Mouse (Mus musculus) heart, postnatal 4 days (tissue): ENCODE data around the gene Parp2. TPM values are rescaled to one million over a fixed set of nuclear protein-coding genes. Genes with fewer than 3 reads are reported as not detected.
"Not testable (repeated sequence)": the region's sequence is repeated elsewhere in the genome, so short reads cannot be mapped to it uniquely, and the experiment has no call there.

ENCODE experiments used
- DNase-seq: peaks from one replicate; pipeline ENCODE4 v3.0.0; 2021
- total RNA-seq, 2 experiments: library from RNA; stranded (reverse); gene quantifications; 2 replicates each; pipeline ENCODE4 v1.2.3; 2021

Gene Parp2
- 10 to 100 TPM; 25.5 to 26.8 TPM for total RNA-seq

DNA sequence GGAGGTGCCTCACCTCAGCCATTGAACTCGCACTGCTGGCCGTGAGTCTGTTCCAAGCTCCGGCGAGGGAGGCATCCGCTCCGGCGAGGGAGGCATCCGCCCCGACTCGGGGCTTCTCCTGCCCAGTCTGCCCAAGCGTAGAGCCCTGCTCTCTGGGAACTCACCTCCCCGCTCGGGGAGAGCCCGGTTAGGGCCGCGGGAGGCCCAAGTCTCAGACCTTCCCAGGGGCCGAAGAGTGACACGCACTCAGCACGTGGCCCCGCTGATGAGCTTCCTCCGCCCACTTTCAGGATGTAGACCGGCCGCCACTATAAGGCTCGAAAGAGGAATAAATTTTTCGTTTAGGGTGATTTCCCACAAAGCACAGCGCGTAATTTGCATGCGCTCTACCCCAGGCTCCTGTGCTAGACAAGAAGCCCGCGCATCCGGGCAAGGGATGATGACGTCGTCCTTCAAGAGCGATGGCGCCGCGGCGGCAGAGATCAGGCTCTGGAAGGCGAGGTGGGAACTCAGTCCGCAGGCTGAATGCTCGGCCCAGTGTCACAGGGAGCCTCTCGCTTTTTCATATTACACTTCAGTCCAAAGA, at the start of gene Parp2, which contains the start of gene Ccnb1ip1:
Gene Parp2 (plus strand): TSS at position 355 of the 586 bp plus-strand sequence.
Gene Ccnb1ip1 (minus strand): TSS at position 246 of the 586 bp plus-strand sequence.
- DNase-seq, result peak; percentile 99

DNA sequence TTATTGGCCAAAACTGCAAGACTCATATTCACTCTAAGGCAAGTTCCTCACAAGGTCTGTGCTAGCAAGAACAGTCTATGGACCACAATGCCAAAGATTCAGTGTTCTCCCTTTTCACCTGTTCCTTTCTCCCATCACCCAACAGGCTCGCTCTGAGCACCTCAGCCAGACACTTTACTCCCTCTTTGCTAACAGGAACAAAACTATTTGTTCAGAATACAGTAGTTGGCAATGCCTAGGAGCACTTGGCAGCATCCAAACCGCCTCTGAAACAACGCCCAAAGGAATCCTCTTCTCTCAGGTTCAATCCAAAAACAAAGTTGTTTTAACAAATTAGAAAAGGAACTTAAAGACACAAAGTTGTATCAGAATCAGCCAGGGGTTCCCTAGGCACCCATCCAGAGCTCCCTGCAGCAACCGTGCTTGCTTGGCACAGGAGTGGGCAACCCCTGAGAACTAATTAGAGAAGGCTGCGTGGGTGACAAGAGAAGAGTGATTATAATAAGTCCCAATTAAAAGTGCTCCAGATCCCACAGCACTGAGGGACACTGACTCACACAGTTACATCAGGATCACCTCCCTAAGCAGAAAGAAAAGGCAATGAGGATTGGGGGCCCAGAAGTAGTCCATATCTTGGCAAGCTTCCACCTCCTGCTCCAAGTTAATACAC, 49.1 kb upstream of the Parp2 start:
- DNase-seq, result no peak

DNA sequence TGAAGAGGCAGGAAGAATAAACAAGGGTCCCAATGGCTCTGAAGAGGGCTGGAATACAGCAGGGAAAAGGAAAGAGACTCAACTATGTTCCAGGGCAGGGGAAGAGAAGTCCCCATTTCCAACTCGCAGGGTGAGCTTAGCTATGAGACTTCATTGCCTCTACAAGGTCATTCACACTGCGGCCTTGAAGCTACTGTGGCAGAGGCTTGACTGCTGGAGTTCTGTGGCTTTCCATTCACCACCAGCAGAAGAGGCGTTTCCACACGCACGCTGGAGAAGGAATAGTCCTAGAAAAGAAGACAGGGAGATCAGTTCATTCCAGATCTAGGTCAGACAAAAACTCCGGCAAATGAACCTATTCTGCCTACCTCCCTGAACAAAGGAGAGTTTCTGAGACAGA, 41.9 kb upstream of the Parp2 start:
- no peak for DNase-seq

DNA sequence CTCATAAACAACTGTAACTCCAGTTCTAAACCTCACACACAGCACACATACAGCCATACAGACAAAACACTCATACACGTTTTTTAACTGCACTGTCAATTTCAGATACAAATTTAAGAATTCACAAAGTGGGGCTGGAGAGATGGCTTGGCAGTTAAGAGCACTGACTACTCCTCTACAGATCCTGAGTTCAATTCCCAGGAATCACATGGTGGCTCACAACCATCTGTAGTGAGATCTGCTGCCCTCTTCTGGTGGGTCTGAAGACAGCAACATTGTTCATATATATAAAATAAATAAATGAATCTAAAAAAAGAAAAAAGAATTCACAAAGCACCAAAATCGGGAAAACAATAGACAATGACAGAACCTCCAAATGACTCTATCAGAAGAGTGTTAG, 36.3 kb upstream of the Parp2 start:
- DNase-seq, result no peak

DNA sequence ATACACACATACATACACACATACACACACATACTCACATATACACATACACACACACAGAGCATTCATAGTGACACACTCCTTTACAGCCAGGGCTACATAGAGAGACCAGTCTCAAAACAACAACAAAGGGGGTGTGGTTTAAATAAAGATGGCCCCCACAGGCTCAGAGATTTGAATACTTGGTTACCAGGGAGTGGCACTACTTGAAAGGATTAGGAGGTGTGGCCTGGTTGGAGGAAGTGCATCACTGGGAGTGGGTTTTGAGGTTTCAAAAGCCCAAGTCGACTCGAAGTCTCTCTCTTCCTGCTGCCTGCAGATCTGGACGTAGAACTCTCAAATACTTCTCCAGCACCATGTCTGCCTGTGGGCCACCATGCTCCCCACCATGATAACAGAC, 25.5 kb upstream of the Parp2 start:
- no peak for DNase-seq

DNA sequence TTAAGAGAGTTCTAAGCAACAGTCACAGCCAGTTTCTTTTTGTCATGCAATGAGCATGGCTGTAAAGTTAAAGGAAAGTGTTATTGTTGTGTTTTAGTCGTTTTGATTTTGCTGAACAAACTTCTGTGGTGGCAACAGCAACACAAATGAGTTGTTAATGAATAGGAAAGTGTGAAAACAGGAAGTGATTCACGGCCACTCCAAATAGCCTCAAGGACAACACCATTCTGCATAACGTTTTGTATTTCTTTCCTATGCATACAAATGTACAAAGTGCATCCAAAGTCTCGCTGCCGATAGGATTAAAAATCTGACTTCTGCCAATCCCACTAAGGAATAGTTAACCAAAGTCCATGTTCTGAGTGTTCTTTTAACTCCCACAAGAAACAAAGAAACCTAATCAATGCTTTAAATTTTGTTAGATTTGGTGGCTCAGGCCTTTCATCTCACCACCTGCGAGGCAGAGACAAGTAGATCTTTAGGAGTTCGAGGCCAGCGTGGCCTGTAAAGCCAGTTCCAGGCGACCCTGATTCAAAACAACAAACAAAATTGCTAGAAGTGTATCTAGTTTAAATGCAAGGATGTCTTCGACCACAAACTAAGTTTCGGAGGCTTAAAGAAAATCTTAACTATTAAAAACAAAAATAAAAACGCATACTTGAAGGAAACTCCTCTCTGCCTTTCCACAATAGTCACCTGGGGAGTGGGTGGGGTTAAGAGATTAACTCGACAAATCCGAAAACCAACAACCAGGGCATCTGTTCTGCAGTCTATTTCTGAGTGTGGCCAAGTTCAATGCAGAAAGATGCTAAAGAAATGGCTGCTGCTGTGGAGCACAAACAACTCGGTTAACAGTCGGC, 23.0 kb upstream of the Parp2 start:
- no peak for DNase-seq

DNA sequence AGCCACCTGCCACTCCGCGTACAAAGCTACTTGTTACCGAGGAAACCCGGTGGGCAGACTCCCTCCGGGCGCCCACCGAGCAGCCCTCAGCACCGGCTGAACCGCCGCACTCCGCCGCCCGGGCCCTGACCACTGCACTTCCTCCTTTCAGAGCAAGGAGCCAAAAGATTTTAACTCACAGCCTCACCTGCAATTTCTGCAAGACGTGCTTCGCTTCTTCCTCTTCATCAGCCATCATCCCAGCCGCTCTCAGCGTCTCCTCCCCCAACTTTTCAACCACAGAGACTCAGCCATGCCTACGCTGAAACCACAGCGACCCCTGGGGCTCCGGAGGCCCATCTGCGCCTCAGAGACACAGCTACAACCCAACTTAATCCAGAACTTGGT, 22.4 kb upstream of the Parp2 start, which contains the start of gene Ttc5:
Gene Ttc5 (minus strand): TSS at position 269 of the 387 bp plus-strand sequence.
- peak; percentile 93 for DNase-seq

DNA sequence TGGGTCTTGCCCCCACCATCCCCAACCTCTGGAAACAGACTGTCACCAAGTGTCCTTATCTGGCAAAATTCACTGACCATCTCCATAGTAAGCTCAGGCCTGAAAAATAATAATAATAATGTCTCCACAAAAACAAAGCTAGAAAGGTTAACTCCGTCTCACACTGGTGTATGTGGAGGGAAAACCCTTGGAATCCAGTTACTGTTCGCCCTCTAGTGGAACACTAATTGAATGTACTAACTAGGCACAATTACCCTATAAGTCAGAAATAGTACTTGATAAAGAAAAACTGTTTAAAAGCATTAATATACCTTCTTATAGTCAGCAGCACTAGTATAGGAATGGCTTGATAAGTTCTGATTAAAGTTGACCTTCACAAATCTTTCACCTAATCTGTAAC, 19.5 kb upstream of the Parp2 start:
- DNase-seq, result no peak

DNA sequence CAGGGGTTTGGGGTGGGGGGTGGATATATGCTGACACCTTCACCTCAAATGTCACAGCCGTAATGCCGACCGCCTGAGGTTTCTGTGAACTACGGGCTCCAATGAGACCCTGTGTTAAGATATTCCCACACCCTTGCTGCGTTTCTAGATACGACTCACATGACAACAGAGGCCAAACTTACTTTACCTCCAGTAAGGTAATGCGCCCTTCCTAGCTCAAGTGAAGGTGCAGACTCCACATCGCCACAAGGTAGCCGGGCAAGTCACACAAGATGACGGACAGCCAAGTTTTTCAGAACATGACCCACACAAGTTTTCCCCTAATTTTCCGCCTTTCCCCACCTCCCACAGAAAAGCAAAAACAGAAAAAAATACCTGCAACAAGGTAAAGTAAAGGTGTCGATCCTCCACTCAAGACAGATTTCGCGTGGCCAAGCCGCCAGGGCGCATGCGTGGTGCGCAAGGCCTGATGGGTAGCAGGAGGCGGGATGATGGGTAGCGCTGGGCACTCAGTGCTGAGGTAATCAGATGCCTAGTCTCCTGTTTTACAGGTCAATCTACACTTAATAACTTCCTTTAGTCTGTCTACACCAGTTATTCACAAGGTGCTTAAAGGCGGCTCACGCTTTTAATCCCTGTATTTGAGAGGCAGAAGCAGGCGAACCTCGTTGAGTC, 12.2 kb upstream of the Parp2 start:
- no peak for DNase-seq

DNA sequence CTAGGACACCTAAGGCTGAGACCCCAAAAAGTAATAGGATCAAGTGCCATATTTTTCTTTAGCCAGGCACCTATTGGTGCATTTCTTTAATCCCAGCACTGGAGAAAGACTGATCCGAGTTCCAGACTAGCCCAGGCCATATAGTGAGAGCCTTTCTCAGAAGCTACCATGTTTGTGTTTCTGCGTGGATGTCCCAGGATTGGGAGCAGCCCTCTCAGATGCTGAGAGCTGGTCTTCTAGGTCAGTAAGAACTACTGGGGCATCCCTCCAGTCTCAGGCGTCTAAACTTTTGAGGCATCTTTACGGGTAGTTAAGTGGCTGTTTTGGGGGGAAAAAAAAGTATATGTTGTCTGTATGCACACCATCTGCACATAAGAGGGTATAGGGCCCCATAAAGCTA, 11.7 kb upstream of the Parp2 start:
- DNase-seq, result no peak

DNA sequence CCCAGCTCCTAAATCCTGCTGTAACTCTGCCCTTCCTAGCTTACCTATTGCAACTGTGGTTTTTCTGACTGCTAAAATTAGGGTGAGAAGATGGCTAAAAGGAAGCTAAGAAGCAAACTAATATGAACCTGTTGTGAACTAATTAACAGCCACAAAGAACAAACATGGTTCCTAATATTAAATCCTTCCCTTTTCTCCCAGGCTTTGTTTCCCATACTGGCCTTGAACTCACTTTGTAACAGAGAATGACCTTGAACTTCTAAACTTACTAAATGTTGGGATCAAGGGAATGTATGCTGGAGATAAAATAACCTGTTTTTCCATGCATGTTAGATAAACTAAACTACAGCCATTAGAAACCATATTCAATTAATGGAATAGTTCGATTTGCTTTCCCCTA, 11.2 kb upstream of the Parp2 start:
- no peak for DNase-seq

DNA sequence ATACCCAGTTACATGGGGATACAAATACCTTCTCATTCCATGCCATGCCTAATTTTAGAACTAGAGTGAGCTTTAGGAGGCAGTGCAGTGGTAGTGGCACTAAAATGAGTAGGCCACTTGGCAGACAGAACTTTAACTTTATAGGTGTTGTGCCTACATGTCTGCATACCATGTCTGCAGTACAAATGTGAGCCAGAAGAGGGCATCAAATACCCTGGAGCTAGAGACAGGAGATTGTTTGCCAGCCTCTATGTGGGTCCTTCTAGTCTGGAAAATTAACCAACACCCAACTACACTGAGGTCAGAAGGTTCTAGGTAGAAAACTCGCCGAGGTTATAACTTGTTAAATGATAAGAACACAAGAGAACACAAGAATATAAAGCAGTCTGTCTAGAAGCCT, 9.1 kb upstream of the Parp2 start:
- peak; percentile 23 for DNase-seq

DNA sequence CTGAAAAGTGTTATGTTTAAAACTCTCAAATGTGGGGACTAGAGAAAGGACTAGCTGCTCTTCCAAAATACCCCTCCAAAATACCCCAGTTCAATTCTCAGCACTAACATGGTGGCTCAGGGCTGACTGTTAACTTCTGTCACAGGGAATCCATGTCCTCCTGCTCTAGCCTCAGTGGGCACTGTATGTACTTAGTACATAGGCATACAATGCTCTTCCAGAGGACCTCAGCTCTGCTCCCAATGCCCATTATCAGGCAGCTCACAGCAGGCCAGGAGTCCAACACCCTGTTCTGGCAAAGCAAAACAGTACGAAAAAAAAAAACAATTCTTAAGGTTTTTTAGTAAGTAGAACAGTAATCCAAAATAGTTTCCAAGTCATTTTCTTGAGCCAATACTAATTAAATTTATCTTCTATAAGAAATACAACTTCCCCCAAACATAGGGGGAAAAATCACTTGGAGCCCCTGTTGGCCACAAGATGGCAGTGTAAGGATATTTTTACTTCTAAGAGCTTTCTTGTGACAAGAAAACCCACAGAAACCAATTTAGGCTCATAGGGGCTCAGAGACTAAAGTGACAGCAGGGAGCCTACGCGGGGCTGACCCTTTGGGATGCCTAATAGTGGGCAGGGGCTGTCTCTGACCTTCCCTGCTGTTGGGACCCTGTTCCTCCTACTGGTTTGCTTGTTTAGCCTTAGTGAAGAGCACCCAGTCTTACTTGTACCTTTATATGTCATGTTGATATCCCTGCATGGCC, 8.0 kb upstream of the Parp2 start:
- DNase-seq, result peak; percentile 28

DNA sequence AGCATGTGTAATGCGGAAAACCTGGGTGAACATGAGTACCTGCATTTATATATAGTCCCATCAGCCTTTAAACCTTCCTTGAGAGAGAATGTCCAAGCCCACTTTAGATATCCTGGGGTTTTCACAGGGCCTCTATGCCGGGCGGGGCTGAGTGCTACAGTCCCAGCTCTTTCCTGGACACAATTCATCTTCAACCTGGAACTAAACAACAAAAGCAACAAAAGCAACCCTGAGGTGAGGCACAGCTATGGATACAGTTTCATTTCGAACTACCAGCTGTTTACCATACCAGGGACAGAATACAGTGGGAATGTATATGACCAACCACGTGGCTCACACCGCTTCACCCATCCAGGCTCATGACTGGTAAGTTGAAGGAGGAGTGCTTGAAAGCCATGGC, 5.2 kb upstream of the Parp2 start:
- DNase-seq, result no peak

DNA sequence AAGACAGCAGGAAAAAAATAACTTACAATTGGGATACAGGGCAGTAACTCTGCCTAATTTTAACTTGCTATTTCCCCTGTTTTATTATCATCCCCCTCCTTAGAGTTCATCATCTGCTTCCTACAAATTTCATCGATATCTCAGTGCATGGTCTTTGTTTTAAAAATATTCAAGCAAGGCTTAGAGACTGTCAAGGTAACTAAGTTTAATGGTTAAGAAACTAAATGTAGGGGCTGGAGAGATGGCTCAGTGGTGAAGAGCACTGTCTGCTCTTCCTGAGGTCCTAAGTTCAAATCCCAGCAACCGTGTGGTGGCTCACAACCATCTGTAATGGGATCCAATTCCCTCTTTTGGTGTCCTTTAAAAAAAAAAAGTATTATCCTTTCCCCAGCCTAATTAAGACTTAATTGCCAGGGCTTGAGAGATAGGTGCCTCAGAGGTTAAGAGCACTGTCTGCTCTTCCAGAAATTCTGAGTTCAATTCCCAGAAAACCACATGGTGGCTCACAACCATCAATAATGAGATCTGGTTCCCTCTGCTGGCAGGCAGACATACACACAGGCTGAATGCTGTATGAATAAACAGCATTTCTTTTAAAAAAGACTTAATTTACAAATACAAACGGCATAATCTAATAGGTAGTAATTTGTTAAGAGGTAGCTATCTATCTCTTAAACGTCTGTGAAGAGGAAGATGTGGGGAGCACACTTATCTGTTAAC, 4.6 kb upstream of the Parp2 start:
- no peak for DNase-seq

DNA sequence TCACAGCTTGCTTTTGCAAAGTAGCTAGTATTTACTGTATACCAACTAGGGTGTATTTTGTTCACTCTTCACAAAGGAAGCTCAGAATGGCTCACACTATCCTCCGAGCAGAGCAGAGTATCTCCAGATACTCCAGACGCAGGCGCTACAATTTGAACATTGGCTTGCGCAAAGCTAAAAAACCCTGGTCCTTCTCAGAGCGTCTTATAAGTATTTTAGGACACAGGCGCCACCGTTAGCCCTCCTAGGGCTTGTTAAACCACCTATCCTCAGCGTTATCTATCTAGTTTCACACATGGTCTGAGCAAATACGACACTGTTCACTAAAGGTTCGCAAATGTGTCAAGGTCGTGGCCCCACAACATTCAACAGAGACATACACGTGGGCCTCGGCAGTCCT, 3.0 kb upstream of the Parp2 start:
- DNase-seq, result no peak

DNA sequence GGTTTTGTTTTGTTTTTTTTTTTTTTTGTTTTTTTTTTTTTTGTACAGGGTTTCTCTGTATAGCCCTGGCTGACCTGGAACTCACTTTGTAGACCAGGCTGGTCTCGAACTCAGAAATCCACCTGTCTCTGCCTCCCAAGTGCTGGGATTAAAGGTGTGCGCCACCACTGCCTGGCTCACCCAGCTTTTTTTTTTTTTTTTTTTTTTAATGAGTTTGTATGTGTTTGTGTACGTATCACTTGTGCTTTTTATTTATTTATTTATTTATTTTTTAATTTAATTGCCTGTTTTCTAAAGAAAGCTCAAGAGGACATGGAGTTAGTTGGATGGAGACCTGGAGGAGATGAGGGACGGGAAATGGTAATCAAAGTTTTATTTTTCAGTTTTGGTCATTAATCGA, 1.2 kb upstream of the Parp2 start:
- not testable (repeated sequence) for DNase-seq

DNA sequence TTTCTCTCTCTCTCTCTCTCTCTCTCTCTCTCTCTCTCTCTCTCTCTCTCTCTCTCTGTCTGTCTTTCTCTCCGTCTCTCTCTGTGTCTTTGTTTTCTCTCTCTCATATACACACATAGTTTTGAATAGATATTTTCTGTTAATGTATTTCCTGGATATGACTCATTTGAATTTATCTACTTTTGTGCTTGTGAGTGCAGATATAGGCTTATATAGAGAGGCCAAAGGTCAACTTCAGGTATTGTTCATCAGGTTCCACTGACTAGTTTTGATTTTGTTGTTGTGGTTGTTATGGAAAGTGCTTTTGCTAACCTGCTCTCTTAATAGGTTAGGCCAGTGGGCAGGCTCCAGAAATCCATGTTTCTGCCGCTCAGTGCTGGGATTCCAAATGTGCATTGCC, 5.4 kb downstream of the Parp2 start:
- no peak for DNase-seq

DNA sequence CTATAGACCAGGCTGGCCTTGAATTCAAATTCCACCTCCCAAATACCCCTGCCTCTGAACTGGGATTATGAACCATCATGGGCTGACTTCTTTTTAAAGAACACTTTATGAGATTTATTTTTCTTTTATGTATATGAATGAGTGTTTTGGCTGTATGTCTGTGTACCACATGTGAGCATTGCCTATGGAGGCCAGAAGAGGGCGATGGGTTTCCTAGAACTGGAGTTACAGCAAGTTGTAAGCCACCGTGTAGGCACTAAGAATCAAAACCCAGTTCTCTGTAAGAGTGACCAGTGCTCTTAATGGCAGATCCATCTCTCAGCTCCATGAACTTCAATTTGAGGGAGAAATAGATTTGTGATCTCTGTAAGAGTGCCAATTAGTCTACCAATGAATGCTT, 15.6 kb downstream of the Parp2 start:
- DNase-seq, result no peak

DNA sequence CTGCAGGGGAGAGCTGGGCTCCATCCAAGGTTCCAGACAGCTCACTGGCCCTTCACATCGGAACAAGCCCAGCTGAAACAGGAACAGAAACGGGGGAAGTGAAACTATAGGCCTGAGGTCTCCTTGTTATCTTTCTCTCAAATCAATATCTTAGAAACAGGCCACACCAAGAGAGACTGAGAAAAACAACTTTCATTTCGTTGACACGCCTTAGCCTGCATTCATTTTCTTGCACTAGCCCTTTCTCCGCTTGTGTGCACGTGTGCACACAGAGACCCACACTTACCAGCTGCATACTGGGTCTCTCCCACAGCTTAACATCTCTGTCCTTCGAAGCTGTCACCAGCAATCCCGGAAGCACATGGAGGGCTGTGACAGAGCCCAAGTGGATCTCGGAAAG, 16.6 kb downstream of the Parp2 start:
- no peak for DNase-seq

DNA sequence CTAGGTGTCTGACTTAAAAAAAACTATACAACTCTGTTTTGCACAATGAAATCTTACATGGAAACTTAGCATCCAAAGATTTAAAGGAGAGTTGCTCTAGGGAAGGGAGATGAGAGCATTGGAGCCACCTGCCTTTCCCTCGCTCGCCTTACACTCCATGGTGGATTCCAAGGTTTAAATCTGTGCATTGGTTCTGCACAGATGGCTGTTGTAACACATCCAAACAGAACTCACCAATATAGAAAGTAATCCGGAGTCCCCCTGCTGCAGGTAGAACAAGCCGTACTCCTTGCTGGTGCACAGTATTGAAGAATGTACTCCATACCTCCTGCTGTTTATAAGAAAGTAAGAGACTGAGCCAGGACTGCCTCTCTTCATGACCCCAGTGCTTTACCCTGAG, 18.9 kb downstream of the Parp2 start:
- no peak for DNase-seq

DNA sequence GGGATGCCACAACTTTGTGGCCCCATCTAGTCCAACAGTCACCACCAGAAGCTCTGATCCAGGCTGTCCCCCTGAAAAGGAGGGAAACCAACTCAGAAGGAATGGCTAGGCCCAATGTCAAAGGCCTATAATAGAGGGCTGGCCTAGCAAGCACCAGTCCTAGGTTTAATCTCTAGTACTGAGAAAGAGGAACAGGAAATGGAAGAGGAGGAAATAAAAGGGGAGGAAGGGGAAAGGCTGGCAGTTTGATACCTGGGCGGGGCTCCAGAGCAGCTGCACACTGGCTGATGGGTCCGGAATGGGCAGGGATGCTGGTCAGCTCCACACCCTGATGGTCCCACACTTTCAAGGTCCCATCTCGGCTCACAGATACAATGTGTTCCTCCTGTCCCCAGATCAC, 22.2 kb downstream of the Parp2 start:
- no peak for DNase-seq
